Mouse (Mus musculus): ENCODE results near the gene Cct3. TPM values are rescaled to one million over a fixed set of nuclear protein-coding genes. Genes with fewer than 3 reads are reported as not detected.

Gene Cct3
- 186 and 218 TPM in 2 replicates for polyA plus RNA-seq (2012; rRNA removed)

DNA sequence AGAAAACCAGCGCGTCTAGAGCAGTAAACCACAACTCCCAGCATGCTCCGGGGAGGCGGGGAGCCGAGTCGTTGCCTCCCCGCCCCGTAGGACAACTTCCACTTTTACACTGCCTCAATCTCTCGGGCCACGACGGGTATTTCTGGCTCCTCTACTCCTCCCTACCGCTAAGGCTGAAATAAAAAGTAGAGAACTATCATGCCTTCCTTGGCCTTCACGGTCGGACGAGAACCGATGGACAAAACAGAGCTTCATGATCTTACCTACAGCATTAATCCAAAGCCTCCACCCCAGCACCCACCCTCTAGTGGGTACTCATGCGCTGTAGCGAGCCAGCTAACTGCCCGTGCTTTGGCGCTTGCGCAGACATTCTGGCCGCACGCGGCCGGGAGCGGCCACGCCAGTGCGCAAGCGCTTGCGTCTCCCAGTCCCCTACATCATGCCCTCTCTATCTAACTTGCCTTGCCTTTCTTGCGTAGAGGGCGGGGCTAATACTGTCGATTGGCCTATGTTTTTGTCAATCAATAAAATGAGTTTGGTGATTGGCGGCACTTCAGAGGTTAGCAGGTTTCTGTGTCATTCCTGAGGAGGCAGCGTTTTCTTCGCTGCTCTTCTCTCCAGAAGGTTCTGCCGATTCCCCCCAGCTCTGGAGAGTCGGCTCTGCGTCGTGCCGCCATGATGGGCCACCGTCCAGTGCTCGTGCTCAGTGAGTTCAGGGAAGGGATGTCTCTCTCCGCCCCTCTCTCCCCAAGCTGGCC, at the start of gene Cct3, which contains the start of gene Tsacc:
Gene Cct3 (plus strand): TSS at position 556 of the 758 bp plus-strand sequence.
Gene Tsacc (minus strand): TSS at position 439 of the 758 bp plus-strand sequence.

DNA sequence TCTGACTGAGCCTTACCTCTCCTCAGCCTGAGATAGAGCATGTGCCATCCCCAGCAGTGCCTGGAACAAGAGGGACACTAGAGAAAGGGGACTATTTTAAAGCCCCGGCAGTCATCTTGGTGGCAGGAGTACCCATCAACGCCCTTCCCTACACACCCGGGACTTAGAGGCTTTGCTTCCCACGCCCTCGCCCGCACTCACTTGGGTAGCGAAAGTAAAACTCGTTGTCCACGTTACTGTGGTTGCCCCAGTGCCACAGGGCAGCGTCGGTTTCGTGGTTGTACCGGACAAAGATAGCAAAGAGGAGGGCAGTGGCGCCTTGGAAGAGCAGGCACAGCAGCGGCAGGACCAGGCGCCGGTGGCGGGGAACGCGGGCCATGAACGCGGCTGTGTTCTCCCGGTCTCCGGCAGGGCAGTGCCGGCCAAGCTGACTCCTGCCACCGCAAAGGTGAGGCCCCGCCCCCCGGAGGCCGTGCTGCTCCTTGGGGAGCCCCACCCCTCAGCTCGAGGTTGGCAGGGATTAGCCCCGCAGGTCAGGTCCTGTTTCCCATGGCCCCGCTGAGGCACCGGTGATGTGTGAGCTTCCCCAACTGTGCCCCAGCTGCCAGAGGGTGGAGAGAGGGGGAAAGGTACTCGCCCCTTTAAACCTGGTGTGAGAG, 42.5 kb upstream of the Cct3 start, which contains the start of gene Rhbg:
Gene Rhbg (minus strand): TSS at position 442 of the 659 bp plus-strand sequence.

DNA sequence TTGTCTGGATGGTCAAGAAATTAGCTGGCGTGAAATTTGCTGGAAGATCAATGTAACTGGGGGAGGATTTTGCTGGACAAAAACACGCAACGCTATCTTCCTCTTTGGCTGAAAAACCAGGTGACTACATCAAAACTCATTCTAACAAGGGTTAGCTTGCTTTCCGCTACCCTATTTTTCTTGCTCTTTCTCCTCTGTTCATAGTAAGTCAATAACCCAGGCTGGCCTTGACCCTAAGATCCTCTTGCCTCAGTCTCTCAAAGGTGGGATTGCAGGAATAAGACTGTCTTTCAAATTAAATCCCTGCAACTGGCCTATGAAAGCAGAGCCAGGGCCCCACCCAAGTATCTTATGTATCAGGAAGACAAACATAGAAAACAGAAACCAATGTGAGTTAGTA, 9.8 kb upstream of the Cct3 start, which contains the start of gene Gm38392:
Gene Gm38392 (minus strand): TSS at position 101 of the 400 bp plus-strand sequence.

DNA sequence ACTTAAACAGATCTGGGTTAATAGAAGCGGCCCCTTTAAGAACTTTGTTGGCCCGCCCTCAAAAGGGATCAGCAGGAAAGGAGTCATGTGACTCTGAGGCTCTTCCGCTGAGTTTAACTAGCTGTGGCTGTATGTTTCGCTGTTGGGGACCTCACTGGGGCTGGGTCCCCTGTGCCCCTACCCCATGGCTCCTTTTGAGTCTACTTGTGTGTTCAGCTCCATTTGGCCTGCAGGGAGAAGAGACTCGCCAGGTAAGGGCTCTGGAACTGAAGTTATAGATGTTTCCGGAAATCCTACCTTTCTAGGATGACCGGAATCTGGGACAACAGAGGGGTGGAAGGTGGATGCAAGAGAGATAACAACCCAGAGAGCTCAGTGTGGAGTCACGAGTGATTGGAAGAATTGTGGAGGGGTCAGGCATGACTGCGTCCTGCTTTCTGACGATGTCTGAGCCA, 28.1 kb downstream of the Cct3 start, which contains the start of gene Glmp:
Gene Glmp (plus strand): TSS at position 73 of the 455 bp plus-strand sequence.

DNA sequence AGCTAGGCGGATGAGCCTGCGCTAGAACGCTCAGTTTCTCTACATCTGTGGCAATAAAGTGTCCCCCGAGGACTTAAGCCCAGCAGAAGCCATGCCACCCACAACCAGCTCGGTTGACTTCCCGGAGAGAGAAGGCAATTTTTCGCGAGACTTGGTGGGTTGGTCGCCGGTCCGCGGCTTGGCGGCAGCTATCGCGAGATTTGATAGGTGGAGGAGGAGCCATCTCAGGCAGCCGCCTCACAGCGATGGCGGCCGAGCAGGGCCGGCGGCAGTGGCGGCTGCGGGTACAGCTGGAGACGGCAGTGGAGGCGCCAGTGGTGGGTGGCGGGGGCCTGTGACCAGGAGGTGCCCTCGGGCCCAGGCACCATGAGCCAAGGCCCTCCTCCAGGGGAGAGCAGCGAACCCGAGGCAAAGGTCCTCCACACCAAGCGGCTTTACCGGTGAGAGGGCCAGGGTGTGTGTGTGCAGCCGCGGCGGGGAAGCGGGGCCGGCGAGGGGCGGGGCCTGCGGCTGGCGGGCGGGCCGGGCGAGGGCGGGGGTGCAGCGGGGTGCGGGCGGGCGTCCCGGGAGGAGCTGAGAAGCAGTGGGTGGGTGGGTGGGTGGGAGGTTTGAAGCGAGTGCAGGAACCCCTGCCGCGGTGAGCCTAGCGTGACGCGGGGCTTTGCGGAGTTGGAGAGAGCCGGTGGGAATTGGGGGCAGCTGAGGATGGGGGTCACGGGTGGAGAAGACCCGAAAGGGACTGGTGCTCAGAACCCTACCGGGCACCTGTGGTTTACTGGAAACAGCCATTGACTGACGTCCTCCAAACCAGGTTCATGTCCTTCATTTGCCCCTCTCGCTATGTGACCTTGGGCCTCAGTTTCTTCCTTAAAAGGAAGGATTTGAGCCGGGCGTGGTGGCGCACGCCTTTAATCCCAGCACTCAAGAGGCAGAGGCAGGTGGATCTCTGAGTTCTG, 39.4 kb downstream of the Cct3 start, which contains the start of the genes Tmem79 and Smg5:
Gene Tmem79 (minus strand): TSS at position 91 of the 956 bp plus-strand sequence.
Gene Smg5 (plus strand): TSS at position 203 of the 956 bp plus-strand sequence.

DNA sequence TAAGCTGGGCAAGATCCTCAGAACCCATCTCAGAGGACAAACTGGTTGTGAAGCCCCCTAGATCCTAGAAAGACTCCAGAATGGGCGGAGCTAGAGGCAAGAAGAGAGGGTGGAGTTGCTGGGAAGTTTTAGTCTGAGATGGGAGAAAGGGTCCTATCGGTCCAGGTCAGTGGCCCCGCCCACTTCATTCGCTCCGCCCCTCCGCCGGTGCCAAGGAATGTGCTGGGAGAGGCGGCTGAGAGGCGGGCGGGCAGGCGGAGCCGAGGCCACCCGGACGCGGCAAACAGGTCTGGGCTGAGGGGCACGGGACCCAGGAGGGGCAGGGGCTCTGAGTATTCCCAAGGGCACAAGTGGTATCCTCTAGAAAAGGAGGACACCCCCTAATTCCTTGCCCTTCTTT, 67.4 kb downstream of the Cct3 start, which contains the start of gene Paqr6:
Gene Paqr6 (plus strand): TSS at position 248 of the 400 bp plus-strand sequence.

Other genes with a start within 250 kb of the Cct3 start
- 72.2 and 92.5 TPM in 2 replicates for gene Naxe, start 238.6 kb upstream of the Cct3 start, polyA plus RNA-seq (2012; rRNA removed)
- gene Ttc24, start 218.8 kb upstream of the Cct3 start, polyA plus RNA-seq (2012; rRNA removed), result not detected in 2 replicates
- gene Iqgap3, start 215.1 kb upstream of the Cct3 start, polyA plus RNA-seq (2012; rRNA removed), result 13.1 and 15.0 TPM in 2 replicates
- gene Mef2d, start 154.7 kb upstream of the Cct3 start, polyA plus RNA-seq (2012; rRNA removed), result 96.5 and 141 TPM in 2 replicates
- 2.0 TPM in 2 replicates for gene Rhbg, start 42.4 kb upstream of the Cct3 start, polyA plus RNA-seq (2012; rRNA removed)
- 0.13 and 0.24 TPM in 2 replicates for gene Gm38392, start 9.9 kb upstream of the Cct3 start, polyA plus RNA-seq (2012; rRNA removed)
- 3.0 and 4.3 TPM in 2 replicates for gene Tsacc, start 117 bp upstream of the Cct3 start, polyA plus RNA-seq (2012; rRNA removed)
- 167 and 226 TPM in 2 replicates for gene Glmp, start 27.9 kb downstream of the Cct3 start, polyA plus RNA-seq (2012; rRNA removed)
- gene Tmem79, start 39.0 kb downstream of the Cct3 start, polyA plus RNA-seq (2012; rRNA removed), result 11.4 and 14.7 TPM in 2 replicates
- gene Smg5, start 39.1 kb downstream of the Cct3 start, polyA plus RNA-seq (2012; rRNA removed), result 91.2 and 94.9 TPM in 2 replicates
- 35.6 and 45.5 TPM in 2 replicates for gene Paqr6, start 67.5 kb downstream of the Cct3 start, polyA plus RNA-seq (2012; rRNA removed)
- 0.33 and 0.38 TPM in 2 replicates for gene Bglap3, start 75.6 kb downstream of the Cct3 start, polyA plus RNA-seq (2012; rRNA removed)
- not detected in 2 replicates for gene Bglap2, start 81.6 kb downstream of the Cct3 start, polyA plus RNA-seq (2012; rRNA removed)
- not detected in 2 replicates for gene Bglap, start 87.3 kb downstream of the Cct3 start, polyA plus RNA-seq (2012; rRNA removed)
- 107 and 123 TPM in 2 replicates for gene Pmf1, start 113.2 kb downstream of the Cct3 start, polyA plus RNA-seq (2012; rRNA removed)
- 31.8 and 37.9 TPM in 2 replicates for gene Slc25a44, start 128.0 kb downstream of the Cct3 start, polyA plus RNA-seq (2012; rRNA removed)
- gene Sema4a, start 164.1 kb downstream of the Cct3 start, polyA plus RNA-seq (2012; rRNA removed), result 40.9 and 48.8 TPM in 2 replicates
- 370 and 373 TPM in 2 replicates for gene Lmna, start 212.8 kb downstream of the Cct3 start, polyA plus RNA-seq (2012; rRNA removed)
- 17.5 and 19.7 TPM in 2 replicates for gene Mex3a, start 235.3 kb downstream of the Cct3 start, polyA plus RNA-seq (2012; rRNA removed)